Mouse (Mus musculus) layer of hippocampus, postnatal 14 days (tissue): ENCODE measurements at regions not wholly inside any gene's neighbourhood (a gene's known extent, or its start where the extent isn't known, plus 50 kb on each side); places are given as distances from the start of the nearest gene placed in this dataset.

ENCODE experiments used
- DNase-seq, 2 experiments: peaks; one replicate each; pipeline ENCODE4 v3.0.0; 2021 to 2022; ENCODE audit warnings: low spot score in 2 of 2, mixed read lengths in 1 of 2

- DNase-seq, result no peak
These were observed 54.9 kb upstream of the Chst1 start for GRCm38 (mm10) chr2:92544364-92545151.

GRCm38 (mm10) chr2:92540841-92541240, 58.7 kb upstream of the Chst1 start:
- DNase-seq, result no peak

- no peak for DNase-seq
These were observed 67.5 kb upstream of the Chst1 start for GRCm38 (mm10) chr2:92531996-92532395.

- DNase-seq, result no peak
These were observed 68.8 kb upstream of the Chst1 start for GRCm38 (mm10) chr2:92530677-92531076.

- DNase-seq, result no peak
These were observed 69.5 kb upstream of the Slc35c1 start for GRCm38 (mm10) chr2:92529670-92530322.

- peak; percentile 80 to 92 for DNase-seq
These were observed 68.8 kb upstream of the Slc35c1 start for GRCm38 (mm10) chr2:92529071-92529641.

- DNase-seq, result no peak
These were observed 67.9 kb upstream of the Slc35c1 start for GRCm38 (mm10) chr2:92528119-92528830.

GRCm38 (mm10) chr2:92526676-92527395, 66.5 kb upstream of the Slc35c1 start:
- no peak for DNase-seq

- DNase-seq, result no peak
These were observed 65.3 kb upstream of the Slc35c1 start for GRCm38 (mm10) chr2:92525628-92526027.

GRCm38 (mm10) chr2:92525062-92525623, 64.8 kb upstream of the Slc35c1 start:
- DNase-seq, result no peak

- DNase-seq, result no peak
These were observed 64.1 kb upstream of the Slc35c1 start for GRCm38 (mm10) chr2:92524346-92524905.

- no peak for DNase-seq
These were observed 63.1 kb upstream of the Slc35c1 start for GRCm38 (mm10) chr2:92523321-92523895.

GRCm38 (mm10) chr2:92521527-92521926, 61.2 kb upstream of the Slc35c1 start:
- no peak for DNase-seq

- no peak for DNase-seq
These were observed 59.1 kb upstream of the Slc35c1 start for GRCm38 (mm10) chr2:92519396-92519795.

GRCm38 (mm10) chr2:92518891-92519290, 58.6 kb upstream of the Slc35c1 start:
- no peak for DNase-seq

- no peak for DNase-seq
These were observed 54.6 kb upstream of the Slc35c1 start for GRCm38 (mm10) chr2:92514961-92515360.

GRCm38 (mm10) chr2:92511771-92512744, 51.7 kb upstream of the Slc35c1 start:
- no peak for DNase-seq
